Mouse (Mus musculus) erythroblast, embryonic 14.5 days (primary cell): ENCODE data around the gene Vti1b.

ENCODE experiments used
- GATA1 ChIP-seq: IDR thresholded peaks from 2 replicates; pipeline ENCODE4 v1.6.1; 2012; ENCODE audit warnings: low read length, inconsistent platforms, mixed read lengths
- TAL1 ChIP-seq: IDR thresholded peaks from 3 replicates; pipeline ENCODE4 v1.6.1; 2012; ENCODE audit warnings: low read length, inconsistent platforms, mixed read lengths

- TF ChIP-seq GATA1: no peak; the same call in 1 of the 2 replicates
- no peak for TF ChIP-seq TAL1
Observed at GRCm38 (mm10) chr12:79190931-79191673, 18.6 kb upstream of the Vti1b start.
